Mouse (Mus musculus): Measurements from ENCODE around the gene Tjp3.

Tjp3 gene

DNA sequence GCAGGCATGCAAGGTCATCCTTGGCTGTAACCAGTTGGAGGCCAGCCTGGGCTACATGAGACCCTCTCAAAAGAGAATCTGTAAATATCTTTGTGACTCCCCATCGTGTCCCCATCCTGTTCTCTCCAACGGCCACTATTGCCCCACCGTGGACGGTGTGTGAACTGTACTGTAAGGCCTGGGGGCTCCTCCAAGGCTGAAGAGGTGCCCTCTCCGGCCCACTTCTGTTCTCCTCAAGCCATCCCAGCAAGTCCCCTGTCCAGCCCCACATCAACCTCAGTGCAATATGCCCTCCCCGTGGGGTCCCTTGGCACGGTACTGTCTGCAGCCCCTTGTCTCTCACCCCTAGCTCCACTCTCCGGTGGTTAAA, 27.9 kb upstream of the Tjp3 start:
- no peak for DNase-seq (ENCODE audit: low read depth, low spot score)

DNA sequence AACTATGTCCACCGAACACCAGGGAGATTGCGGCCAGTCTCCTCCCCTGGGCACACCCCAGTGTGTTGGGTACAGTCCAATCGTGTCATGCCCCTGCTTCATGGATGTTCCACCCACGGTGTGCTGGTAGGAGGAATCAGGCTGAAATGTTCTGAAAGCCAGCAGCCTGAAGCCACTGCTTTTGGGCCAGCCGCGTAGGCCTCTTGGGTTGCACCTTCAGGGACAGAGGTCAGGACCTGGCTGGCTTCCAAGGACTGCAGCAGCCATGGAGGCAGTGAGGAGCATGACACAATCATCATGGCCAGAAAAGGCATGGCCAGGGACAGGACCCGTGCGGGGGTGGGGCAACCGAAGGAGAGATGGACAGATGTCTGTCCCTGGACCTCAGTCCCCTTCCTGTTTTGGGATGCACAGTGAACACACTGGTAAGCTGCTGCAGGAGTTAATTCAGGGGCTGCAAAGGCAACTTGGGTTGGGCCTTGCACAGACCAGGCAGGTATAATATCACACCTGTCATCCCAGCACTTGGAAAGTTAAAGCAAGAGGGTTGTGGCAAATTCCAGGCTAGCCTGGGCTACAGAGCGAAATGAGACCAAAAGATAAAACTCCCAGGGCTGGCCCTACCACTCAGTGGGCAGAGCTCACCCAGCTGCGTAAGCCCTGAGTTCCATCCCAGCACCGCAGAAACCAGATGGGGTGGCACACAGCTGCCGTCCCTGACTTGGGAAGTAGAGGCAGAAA, 27.4 kb upstream of the Tjp3 start:
- no peak for DNase-seq (ENCODE audit: low read depth, low spot score)

DNA sequence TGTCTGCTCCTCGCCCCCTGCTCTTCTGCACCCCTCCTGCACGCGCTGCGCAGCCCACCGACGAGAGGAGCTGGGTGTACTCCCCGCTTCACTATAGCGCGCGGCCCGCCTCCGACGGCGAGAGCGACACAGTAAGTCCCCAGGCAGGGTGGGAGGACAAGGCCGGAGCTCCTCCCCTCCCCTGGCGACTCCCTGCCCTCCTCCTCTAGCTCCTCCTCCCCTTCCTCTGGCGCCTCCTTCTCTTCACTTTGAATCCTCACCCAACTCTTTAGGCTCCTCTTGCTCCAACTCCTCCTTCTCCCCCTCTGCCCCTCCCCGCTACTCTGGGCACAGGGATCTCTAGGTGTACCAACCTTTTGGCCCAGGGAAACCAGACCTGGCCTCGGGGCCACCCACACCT, 25.9 kb upstream of the Tjp3 start:
- no peak for DNase-seq (ENCODE audit: low read depth, low spot score)

DNA sequence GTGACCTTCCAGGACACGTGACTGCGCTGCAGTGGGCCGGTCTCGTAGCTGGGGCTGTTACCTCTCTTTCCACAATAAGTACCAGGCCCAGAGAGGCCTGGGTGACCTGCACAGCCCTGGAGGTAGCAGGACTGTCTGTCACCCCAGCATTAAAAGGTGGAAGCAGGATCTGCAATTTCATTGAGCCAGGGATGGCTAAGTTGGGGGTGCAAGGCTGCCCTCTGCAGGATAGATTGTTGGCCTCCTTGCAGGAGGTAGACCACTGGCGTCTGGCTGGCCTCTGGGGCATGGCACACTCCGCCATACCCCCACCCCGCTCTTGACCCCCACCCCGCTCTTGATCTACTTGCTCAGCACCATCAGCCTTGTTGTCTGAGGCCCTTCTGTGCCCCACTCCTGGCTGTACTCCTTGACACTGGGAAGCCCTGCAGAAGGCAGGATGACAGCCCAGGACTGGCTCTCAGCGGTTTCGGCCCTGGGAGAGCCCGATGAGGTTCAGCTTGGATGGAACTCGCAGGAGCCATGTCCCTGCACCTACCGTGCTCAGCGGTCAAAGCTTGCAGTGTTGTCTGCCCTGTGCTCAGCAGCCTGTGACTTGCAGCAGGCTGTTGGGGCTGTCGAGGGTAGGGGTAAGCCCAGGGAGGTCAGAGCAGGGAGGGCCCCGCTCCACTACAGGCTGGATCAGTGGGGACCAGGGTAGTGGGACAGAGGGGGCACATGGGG, 25.1 kb upstream of the Tjp3 start:
- DNase-seq (ENCODE audit: low read depth, low spot score), result no peak

DNA sequence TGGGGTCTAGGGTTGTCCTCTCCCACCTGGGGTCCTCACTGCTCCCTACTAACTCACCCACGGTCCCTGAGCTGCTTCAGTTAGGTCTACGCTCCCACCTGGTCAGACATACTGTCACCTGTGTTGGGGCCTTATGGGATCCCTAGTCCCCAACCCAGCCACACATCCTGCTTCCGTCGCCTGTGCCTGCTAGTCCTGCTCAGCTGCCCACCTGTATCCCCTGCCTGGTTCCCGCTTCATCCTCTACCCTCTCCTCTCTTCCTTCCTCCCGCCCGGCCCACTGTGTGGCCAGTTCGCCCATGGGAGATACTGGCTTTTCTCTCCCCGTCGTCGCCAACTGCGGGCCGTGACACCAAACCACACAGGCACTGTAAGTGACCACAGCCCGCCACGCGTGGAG, 24.2 kb upstream of the Tjp3 start:
- DNase-seq (ENCODE audit: low read depth, low spot score), result no peak

DNA sequence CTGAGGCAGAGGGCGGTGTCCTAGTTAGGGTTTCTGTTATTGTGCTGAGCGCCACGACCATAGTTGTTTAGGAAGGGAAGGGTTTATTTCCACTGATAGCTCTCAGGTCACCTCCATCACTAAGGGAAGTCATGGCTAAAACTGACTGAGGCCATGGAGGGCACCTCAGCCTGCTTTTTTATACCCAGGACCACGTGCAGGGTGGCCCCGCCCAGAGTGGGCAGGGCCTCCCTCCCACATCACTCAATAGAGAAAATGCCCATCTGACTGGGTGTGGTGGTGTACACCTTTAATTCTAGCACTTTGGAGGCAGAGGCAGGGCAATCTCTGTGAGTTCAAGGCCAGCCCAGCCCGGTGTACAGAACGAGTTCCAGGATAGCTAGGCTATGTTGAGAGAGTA, 22.8 kb upstream of the Tjp3 start:
- DNase-seq (ENCODE audit: low read depth, low spot score), result no peak

DNA sequence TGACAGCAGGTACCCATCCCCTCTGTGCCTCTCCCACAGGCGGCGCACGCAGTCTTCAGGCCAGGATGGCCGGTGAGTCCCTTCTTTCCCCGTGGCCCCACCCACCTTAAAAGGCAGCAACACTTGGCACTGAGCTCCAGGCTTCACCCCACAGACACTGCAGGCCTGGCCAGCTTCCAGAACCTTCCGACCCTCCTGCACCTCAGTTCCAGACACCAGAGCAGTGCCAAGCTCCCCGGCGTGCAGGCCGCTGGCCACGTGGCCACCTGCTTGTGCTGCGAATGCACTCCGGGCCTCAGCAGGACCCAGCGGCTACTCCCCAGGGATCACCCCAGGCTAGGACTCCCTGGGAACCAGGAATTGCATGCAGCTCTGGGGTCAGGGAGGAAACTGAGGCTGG, 22.2 kb upstream of the Tjp3 start:
- DNase-seq (ENCODE audit: low read depth, low spot score), result no peak

DNA sequence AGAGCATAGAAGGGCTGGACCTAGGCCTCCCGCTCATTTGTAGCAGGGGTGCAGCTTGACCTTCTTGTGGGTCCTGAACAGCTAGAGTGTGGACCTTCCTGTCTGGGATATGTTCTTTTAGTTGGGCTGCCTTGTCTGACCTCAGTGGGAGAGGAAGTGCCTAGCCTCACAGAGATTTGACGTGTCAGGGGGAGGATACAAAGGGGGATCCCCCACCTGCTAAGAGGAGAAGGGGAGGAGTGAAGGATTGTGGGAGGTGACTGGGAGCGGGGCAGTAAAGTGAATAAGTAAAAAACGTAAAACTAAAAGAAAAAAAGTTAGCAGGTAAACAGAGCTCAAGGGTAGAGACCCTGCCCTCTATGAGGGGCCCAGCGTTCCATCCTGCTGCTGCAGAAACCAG, 18.2 kb upstream of the Tjp3 start:
- DNase-seq (ENCODE audit: low read depth, low spot score), result no peak

DNA sequence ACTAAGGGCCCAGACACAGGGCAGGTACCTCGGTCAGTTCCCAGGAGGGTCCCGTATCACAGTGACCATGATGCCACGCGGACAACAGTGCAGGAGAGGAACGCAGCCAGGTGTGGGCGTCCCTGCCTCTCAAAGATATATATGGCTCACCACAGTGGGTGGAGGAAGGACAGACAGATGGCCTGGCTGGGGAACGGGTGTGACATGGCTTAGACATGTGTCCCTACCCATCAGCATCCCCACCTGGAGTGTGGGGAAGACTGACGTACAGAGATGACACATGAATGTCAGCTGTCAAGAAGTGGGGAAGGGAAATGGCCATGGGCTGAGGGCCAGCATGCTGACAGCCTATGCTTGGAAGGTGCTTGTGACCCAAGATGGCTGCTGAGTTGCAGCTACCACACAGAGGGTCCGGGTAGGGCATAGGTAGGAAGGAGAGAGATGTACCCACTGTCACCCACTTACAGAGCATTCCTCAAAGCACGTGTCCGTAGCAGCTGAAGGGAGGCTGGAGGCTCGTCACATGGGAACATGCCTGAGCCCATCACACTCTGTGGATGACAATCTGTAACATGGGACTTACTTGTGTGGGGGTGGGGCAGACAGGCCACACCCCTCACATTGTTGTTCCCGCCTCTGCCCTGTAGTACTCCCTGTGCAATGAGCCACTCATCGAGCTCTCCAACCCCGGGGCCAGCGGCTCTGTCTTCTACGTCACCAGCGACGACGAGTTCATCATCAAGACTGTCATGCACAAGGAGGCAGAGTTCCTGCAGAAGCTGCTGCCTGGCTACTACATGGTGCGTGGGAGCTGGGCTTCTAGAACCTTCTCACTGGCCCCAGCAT, 15.7 kb upstream of the Tjp3 start:
- DNase-seq (ENCODE audit: low read depth, low spot score), result no peak

DNA sequence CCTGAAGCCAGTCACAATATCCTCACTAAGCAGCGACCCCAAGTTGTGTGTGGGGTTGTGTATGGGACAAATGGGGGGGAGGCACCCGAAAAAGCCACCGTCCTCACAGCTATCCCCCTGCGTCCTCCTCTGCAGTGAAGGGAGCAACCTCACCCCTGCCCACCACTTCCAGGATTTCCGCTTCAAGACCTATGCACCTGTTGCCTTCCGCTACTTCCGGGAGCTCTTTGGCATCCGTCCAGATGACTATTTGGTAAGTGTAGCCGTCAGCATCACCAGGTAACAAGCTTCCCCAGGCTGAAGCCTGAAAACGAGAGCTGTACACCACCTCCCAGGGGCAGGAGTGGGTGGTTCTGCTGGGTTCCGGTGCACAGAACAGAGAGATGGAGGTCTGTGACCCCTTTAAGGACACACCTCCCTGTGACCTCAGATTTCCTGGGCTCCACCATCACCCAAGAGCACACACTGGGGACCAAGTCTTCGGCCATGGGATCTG, 14.8 kb upstream of the Tjp3 start:
- no peak for DNase-seq (ENCODE audit: low read depth, low spot score)

DNA sequence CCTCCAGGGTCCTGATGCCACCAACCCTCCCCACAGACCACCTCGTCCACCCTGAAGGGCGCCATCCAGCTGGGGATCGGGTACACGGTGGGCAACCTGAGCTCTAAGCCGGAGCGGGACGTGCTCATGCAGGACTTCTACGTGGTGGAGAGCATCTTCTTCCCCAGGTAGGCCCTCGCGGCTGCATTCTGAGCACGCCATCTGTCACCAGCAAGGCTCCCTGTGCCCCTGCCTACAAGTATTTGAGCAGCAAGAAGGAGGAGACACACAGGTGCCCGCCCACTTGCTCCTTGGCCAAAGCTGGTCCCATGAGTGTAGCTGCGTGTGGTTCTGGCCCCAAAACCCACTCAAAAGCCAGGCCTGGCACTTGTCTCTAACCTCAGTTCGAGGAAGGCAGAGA, 14.3 kb upstream of the Tjp3 start:
- DNase-seq (ENCODE audit: low read depth, low spot score), result no peak

DNA sequence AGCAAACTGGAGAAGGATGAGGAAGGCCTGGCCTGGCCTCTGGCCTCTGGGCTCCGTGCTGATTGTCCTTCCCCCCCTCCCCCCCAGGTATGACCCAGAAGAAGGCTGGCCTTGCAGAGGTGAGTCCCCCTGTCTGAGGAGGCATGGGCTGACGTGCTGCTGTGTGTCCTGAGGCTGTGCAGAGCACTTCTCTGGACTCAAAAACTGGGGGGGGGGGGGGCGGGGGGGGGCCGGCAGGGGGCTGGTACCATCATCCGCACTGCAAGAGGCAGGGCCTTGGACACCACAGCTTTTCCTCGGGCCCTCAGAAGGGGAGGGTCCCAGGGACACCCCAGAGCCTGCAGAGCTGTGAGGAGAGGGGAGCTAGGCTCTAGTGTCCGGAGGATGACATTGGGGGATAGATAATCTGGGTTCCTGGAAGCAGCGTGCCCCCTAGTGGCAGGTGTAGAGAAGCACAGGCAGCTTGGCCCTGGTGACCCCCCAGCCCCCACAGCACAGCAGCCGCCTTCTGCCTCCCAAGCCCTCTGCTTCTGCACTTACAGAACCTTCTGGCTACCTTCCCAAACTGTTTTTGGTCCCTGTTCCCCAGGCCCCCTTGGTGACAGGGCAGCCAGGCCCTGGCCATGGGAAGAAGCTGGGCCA, 13.3 kb upstream of the Tjp3 start:
- peak; percentile 50 for DNase-seq (ENCODE audit: low read depth, low spot score)

DNA sequence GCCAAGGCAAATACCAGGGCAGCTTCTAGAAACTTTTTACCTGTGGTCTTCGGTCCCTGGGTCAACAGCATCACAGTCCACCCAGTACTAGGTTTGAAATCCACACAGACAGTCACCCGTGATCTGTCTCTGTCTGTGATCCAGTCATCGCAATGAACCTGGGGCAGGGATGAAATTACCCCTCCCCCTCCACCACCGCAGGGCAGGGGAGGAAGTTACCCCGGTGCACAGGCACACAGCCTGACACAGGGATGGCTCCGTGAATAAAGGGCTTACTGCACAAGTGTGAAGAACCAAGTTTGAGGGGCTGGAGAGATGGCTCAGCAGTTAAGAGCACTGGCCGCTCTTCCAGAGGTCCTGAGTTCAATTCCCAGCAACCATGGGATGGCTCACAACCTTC, 12.4 kb upstream of the Tjp3 start:
- DNase-seq (ENCODE audit: low read depth, low spot score), result no peak

DNA sequence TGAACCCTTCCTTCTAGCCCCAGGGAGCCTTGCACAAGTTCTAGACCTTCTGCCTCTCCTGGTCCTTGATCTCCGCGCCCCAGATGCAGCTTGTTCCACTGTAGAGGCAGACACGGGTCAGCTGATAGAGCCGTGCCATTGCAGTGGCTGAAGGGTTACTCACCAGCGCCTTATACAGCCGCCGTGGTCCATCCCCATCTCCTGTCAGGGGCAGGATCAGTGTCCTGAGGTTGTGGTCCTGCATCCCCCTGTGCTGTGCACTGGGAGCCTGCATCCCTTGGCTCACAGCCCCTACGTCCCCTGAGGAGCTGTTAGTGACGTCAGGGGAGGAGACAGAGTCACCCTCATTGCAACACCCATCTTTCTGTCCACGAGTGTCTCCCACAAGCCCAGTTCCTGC, 11.9 kb upstream of the Tjp3 start:
- DNase-seq (ENCODE audit: low read depth, low spot score), result no peak

DNA sequence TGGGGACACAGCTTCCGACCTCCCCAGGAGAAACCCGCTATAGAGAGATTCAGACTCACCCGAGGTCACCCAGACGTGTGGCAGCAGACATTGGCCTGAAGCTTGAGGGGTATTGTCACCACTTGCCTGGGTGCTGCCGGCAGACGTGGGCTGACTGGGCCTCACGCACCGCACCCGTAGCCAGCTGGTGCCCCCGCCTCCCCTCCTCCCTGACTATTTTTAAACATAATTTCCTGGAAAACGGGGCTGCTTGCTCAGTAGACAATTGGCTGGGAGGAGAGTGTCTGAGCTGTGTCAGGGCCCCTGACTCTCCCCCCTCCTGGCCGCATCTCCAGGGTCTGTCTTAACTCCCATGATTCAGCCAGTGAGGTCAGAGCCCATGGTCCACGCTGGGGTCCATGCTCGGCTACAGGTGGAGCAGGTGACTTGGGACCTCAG, 11.4 kb upstream of the Tjp3 start:
- no peak for DNase-seq (ENCODE audit: low read depth, low spot score)

DNA sequence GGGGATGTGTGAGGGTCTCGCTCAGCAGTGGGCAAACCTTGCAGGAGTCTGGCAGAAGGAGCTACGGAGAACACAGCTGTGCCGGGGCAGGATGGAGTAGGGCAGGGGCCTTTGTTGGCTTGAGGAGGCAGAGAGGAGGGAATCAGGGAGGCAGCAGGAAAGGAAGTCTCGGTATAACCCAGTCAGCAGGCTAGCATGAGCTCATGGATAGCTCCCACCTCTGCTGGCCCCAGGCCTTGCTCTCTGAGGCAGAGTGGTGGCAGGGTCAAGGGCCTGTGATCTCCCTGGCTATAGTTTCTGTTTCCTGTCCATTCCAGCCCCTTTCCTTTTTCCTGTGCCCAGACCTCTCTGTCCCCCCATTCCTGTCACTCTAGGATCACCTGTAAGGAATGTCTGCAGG, 10.9 kb upstream of the Tjp3 start:
- DNase-seq (ENCODE audit: low read depth, low spot score), result no peak

DNA sequence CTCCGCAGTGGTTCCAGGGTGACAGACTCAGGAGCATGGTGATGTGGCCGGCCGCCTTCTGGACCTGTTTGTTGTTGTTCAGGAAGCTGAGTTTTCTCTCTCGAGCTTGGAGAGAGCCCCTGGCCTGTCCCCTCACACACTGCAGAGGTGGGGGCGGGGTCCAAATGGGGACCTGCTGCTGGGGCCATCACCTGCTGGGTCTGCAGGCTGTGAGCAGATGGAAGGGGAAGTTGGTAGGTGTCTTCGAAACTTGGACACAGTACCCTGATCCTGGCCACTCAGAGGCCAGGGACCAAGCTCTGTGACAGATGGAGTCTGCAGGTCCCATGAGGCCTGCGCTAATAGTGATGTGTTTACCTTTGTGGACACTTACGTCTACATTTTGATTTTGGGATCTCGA, 9.9 kb upstream of the Tjp3 start:
- no peak for DNase-seq (ENCODE audit: low read depth, low spot score)

DNA sequence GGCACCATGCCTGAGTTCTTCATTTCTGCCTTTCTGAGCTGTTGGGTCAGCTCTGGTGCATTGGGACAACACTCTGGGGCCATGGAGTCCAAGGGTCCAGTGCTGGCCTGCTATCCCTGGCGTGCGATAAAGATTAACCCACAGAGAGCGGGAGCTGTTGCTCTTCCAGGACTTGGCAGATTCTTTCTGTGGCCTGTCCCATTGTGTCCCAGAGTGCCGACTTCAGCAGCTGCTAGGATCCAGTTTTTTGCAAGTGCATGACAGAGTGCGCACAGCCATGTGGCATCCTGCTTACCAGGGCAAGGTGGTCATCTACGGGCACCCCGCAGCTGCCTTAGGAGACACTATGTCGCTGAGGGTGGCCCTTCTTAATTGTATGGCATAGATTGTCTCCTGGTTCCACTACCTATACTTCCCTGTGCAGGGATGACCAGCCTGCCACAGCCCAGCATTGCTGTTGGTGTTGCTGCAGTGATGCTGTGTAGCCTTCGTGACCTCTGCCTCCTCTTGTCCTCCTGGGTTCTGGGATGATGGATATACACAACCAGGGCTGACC, 9.0 kb upstream of the Tjp3 start:
- no peak for DNase-seq (ENCODE audit: low read depth, low spot score)

DNA sequence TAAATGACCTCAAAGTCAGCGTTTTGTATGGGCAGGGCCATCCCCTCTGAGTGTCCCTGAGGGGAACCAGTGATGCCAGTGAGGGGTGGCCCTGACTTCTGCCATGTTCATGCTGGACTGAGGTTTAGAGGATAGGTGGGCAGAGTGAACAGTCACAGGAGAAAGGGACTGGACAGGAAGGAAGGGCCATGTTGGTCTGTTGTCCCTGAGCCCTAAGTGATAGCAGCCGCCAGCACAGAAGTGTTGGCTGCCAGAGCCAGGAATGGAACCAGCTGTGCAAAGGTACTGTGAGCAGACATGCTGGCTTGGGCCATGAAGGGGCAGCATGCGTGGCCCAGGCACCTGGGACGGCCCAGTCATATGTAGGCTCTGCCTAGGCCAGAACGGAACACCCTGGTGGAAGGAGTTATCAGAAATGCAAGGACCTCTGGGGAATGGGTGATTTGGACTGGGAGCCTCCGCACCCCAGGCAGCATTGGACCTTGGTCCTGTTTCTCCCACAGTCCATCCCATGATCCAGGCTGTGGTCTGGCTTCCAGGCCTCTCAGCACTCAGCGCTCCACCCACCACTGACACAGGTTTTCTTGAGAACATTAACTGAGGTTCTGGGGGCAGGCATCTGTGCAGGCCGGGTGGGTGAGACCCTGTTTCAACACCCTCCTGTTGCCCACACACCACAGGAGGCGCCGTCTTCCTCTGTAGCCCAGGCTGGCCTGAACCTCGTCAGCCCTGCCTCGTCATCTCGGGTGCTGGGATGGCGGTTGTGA, 8.4 kb upstream of the Tjp3 start:
- DNase-seq (ENCODE audit: low read depth, low spot score), result no peak

DNA sequence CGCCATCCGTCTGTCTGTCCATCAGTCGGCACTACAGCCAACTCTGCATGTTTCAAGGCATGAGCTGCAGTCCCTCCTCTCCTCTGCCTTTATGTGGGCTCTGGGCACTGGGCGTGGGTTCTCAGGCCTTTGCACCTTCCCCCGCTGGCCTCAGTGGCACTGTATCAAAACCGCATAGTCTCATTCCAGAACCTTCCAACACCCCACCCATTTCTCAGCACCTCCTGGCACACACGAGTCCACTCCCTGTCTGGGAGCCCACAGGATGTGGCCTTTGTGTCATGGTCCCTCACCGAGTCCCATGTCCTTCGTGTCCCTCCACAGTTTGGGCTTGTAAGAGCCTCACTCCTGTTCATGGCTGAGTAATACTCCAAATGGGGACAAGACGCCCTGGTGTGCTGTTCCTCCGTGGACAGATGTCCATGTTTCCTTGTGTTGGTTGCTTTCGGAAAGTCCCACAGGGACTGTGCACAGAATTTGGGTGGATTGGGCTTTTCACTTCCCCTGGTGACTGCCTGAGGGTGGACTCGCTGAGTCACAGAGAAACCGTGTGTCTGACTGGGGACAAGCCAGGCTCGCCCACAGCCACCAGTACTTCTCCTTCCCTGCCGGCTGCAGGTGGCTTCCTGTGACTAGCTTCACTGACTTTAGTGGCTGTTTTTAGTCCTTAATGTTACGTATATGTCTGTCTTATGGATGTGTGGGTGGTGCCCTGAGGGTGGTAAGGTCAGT, 7.2 kb upstream of the Tjp3 start:
- DNase-seq (ENCODE audit: low read depth, low spot score), result no peak

All from retina, postnatal 7 days (tissue).